Mouse (Mus musculus): Measurements from ENCODE around the gene Galnt3.

Galnt3 gene

GRCm38 (mm10) chr2:66107864-66108514 lies 16.8 kb downstream of the Galnt3 start:
- DNase-seq (ENCODE audit: low read depth, low spot score): no peak

- no peak for DNase-seq (ENCODE audit: low read depth, low spot score)
Measured at GRCm38 (mm10) chr2:66103740-66104436, 20.9 kb downstream of the Galnt3 start.

- no peak for DNase-seq (ENCODE audit: low read depth, low spot score)
Measured at GRCm38 (mm10) chr2:66101686-66102304, 23.0 kb downstream of the Galnt3 start.

- no peak for DNase-seq (ENCODE audit: low read depth, low spot score)
Measured at GRCm38 (mm10) chr2:66100671-66101351, 24.0 kb downstream of the Galnt3 start.

GRCm38 (mm10) chr2:66100239-66100638 lies 24.6 kb downstream of the Galnt3 start:
- DNase-seq (ENCODE audit: low read depth, low spot score): no peak

- no peak for DNase-seq (ENCODE audit: low read depth, low spot score)
Measured at GRCm38 (mm10) chr2:66094622-66095181, 30.1 kb downstream of the Galnt3 start.

GRCm38 (mm10) chr2:66091296-66091695 lies 33.5 kb downstream of the Galnt3 start:
- DNase-seq (ENCODE audit: low read depth, low spot score): no peak

GRCm38 (mm10) chr2:66081876-66082275 lies 42.9 kb downstream of the Galnt3 start:
- no peak for DNase-seq (ENCODE audit: low read depth, low spot score)

GRCm38 (mm10) chr2:66080731-66081130 lies 44.1 kb downstream of the Galnt3 start:
- no peak for DNase-seq (ENCODE audit: low read depth, low spot score)

GRCm38 (mm10) chr2:66069454-66069853 lies 55.3 kb downstream of the Galnt3 start:
- no peak for DNase-seq (ENCODE audit: low read depth, low spot score)

GRCm38 (mm10) chr2:66063291-66063690 lies 61.5 kb downstream of the Galnt3 start:
- no peak for DNase-seq (ENCODE audit: low read depth, low spot score)

- no peak for DNase-seq (ENCODE audit: low read depth, low spot score)
Measured at GRCm38 (mm10) chr2:66044405-66045089, 80.2 kb downstream of the Galnt3 start.

- no peak for DNase-seq (ENCODE audit: low read depth, low spot score)
Measured at GRCm38 (mm10) chr2:66043441-66044404, 81.1 kb downstream of the Galnt3 start.

GRCm38 (mm10) chr2:66041917-66042419 lies 82.8 kb downstream of the Galnt3 start:
- no peak for DNase-seq (ENCODE audit: low read depth, low spot score)

- no peak for DNase-seq (ENCODE audit: low read depth, low spot score)
Measured at GRCm38 (mm10) chr2:66041203-66041916, 83.4 kb downstream of the Galnt3 start.

- DNase-seq (ENCODE audit: low read depth, low spot score): no peak
Measured at GRCm38 (mm10) chr2:66040611-66041010, 84.2 kb downstream of the Galnt3 start.

GRCm38 (mm10) chr2:66034907-66035679 lies 89.7 kb downstream of the Galnt3 start:
- DNase-seq (ENCODE audit: low read depth, low spot score): no peak

Measured in A20 (cell line).